Mouse (Mus musculus): ENCODE measurements around the gene Cldn24.

- TF ChIP-seq POLR2A (IDR thresholded peaks at IDR 0.05; ENCODE audit: control insufficient read depth in 1 of 2, insufficient read depth in 1 of 2, low read depth in 1 of 2, low read length in 2 of 2, poor library complexity in 1 of 2): no peak
- TF ChIP-seq CTCF (IDR thresholded peaks at IDR 0.05 in 2 of 3, conservative IDR thresholded peaks at IDR 0.05 in 1 of 3; ENCODE audit: control insufficient read depth in 1 of 3, insufficient read depth in 1 of 3, low read depth in 2 of 3, low read length in 3 of 3, poor library complexity in 1 of 3, severe bottlenecking in 1 of 3): no peak
- TF ChIP-seq CHD2 (IDR thresholded peaks at IDR 0.05; ENCODE audit: low read length): no peak
- no peak for TF ChIP-seq GATA1 (IDR thresholded peaks at IDR 0.05; ENCODE audit: low read depth, low read length)
Measured at GRCm38 (mm10) chr8:47851824-47852502, 30.0 kb downstream of the Cldn24 start.
